Comparison of ENCODE assay signal across 27 mouse cellular contexts in the genomic region with DNA sequence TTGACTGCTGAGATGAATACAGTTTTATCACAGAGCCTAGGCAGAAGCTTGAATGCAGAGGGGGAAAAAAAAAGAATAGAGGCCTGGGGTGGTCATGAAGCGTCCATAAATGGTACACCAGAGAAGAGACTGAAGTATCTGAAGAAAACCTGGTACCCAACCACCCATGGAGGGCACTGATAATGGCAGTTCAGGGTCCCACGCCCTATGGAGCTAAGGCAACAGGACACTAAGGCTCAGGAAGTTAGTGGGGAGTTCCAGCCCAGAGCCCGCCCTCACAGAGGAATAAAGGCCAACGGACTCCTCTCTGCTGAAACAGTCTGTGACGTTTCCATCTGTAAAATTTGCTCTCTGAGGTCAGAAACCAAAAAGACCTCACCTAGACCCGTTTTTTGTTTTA. TPM values are rescaled to one million over a fixed set of nuclear protein-coding genes. Genes with fewer than 3 reads are reported as not detected.
DNase-seq lines count a peak whose midpoint lies in the region; ATAC-seq and TF ChIP-seq lines count a peak whose summit lies in the region.
"Had no signal": no experiment of that assay in that cellular context is flagged by ENCODE, and none has a peak within 500 bp of the region (broad histone marks: within the 10 kb centered on the region; RNA-seq: fewer than 3 reads in every experiment).

No protein-coding gene starts in this region.

- intact Hi-C loops in left cerebral cortex, postnatal 25 days (cut with DNase I), result no loop called here

- no peak overlapping the region for H3K27ac ChIP-seq in midbrain, embryonic 11.5 days (ENCODE audit: low read depth, low read length)
- no peak overlapping the region for H3K27ac ChIP-seq in midbrain, postnatal 0 days (ENCODE audit: low read depth, low read length)
- peak overlapping the region; percentile 37; the same call in 1 of the 2 replicates for H3K27ac ChIP-seq in liver, embryonic 12.5 days
- H3K27ac ChIP-seq in liver, embryonic 16.5 days (ENCODE audit: low read length), result peak overlapping the region; percentile 35
- no peak overlapping the region for H3K27ac ChIP-seq in hindbrain, embryonic 13.5 days
- H3K27ac ChIP-seq: embryonic facial prominence, embryonic 10.5 days; forebrain, embryonic 12.5 days; heart, embryonic 10.5 days; hindbrain, embryonic 12.5 days; hindbrain, postnatal 0 days had no signal

- DNase-seq in midbrain, embryonic 11.5 days (ENCODE audit: low spot score, missing footprints), result peak; percentile 70
- DNase-seq in midbrain, postnatal 0 days (ENCODE audit: low spot score), result no peak
- no peak for DNase-seq in left cerebral cortex, postnatal 25 days (ENCODE audit: low spot score in 2 of 2)
- DNase-seq in adrenal gland, adult 18-20 months (ENCODE audit: low spot score in 2 of 2), result no peak
- DNase-seq: adrenal gland, postnatal 14 days; B cell, adult 2 months; cerebellum, adult 18-20 months; cerebellum, adult 9-11 months; gastrocnemius, postnatal 10 days; heart, adult 18-20 months; heart, postnatal 10 days; heart, postnatal 4 days had no signal

- no peak for TF ChIP-seq CTCF in midbrain, postnatal 0 days (IDR thresholded peaks at IDR 0.05)

- H3K27me3 ChIP-seq in midbrain, embryonic 11.5 days (ENCODE audit: control insufficient read depth, insufficient read depth, low read length), result no peaks in the 10 kb centered on the region
- no peaks in the 10 kb centered on the region for H3K27me3 ChIP-seq in midbrain, postnatal 0 days (ENCODE audit: insufficient read depth, low read length)
- H3K27me3 ChIP-seq in liver, embryonic 12.5 days (replicated peaks), result peaks cover 12% of the 10 kb centered on the region; the same call in 1 of the 2 replicates
- no peaks in the 10 kb centered on the region; the same call in 1 of the 2 replicates for H3K27me3 ChIP-seq in liver, embryonic 16.5 days (ENCODE audit: control insufficient read depth, insufficient read depth, low read depth, low read length)
- H3K27me3 ChIP-seq in hindbrain, embryonic 13.5 days, result 0 out of 2 replicates have a peak, but pooled peaks cover 2% of the 10 kb centered on the region
- H3K27me3 ChIP-seq: forebrain, embryonic 12.5 days; hindbrain, embryonic 12.5 days had no signal

- H3K4me3 ChIP-seq in midbrain, embryonic 11.5 days (ENCODE audit: low read depth, low read length), result no peak overlapping the region
- no peak overlapping the region for H3K4me3 ChIP-seq in midbrain, postnatal 0 days (ENCODE audit: low read depth, low read length)
- H3K4me3 ChIP-seq in liver, embryonic 12.5 days, result no peak overlapping the region
- H3K4me3 ChIP-seq in liver, embryonic 16.5 days (ENCODE audit: low read depth, low read length), result no peak overlapping the region
- H3K4me3 ChIP-seq in hindbrain, embryonic 13.5 days, result no peak overlapping the region
- H3K4me3 ChIP-seq: embryonic facial prominence, embryonic 10.5 days; forebrain, embryonic 12.5 days; heart, embryonic 10.5 days; hindbrain, embryonic 12.5 days had no signal

- no peak for ATAC-seq in midbrain, embryonic 11.5 days (ENCODE audit: low FRiP score)
- ATAC-seq in midbrain, postnatal 0 days (ENCODE audit: low FRiP score), result no peak
- ATAC-seq in liver, embryonic 12.5 days, result peak; percentile 74
- ATAC-seq in liver, embryonic 16.5 days (ENCODE audit: low read depth), result peak; percentile 78
- no peak for ATAC-seq in hindbrain, embryonic 13.5 days (ENCODE audit: low FRiP score)
- ATAC-seq: CD4-positive, CD25-positive, alpha-beta regulatory T cell, adult 4 months; forebrain, embryonic 16.5 days; hindbrain, postnatal 0 days had no signal

- peaks cover 24% of the 10 kb centered on the region for H3K4me1 ChIP-seq in midbrain, embryonic 11.5 days (ENCODE audit: control insufficient read depth, insufficient read depth, low read length)
- H3K4me1 ChIP-seq in midbrain, postnatal 0 days (ENCODE audit: insufficient read depth, low read length), result peaks cover 9% of the 10 kb centered on the region; the same call in 1 of the 2 replicates
- peaks cover 53% of the 10 kb centered on the region for H3K4me1 ChIP-seq in liver, embryonic 12.5 days
- H3K4me1 ChIP-seq in liver, embryonic 16.5 days (ENCODE audit: control insufficient read depth, low read depth, low read length), result peaks cover 38% of the 10 kb centered on the region
- peaks cover 21% of the 10 kb centered on the region for H3K4me1 ChIP-seq in hindbrain, embryonic 13.5 days (replicated peaks)

- H3K36me3 ChIP-seq in midbrain, embryonic 11.5 days (ENCODE audit: control insufficient read depth, insufficient read depth, low read length), result no peaks in the 10 kb centered on the region
- H3K36me3 ChIP-seq in midbrain, postnatal 0 days (ENCODE audit: insufficient read depth, low read length), result no peaks in the 10 kb centered on the region
- H3K36me3 ChIP-seq in liver, embryonic 12.5 days, result no peaks in the 10 kb centered on the region
- H3K36me3 ChIP-seq in liver, embryonic 16.5 days (ENCODE audit: control insufficient read depth, insufficient read depth), result no peaks in the 10 kb centered on the region
- H3K36me3 ChIP-seq in hindbrain, embryonic 13.5 days, result no peaks in the 10 kb centered on the region
- H3K36me3 ChIP-seq: embryonic facial prominence, embryonic 10.5 days; forebrain, embryonic 12.5 days; G1E; heart, embryonic 10.5 days; hindbrain, embryonic 12.5 days had no signal

- no peak overlapping the region for H3K9ac ChIP-seq in midbrain, embryonic 11.5 days (ENCODE audit: low read length)
- no peak overlapping the region for H3K9ac ChIP-seq in midbrain, postnatal 0 days (replicated peaks; ENCODE audit: low read length, poor library complexity, severe bottlenecking)
- no peak overlapping the region for H3K9ac ChIP-seq in liver, embryonic 12.5 days
- 0 out of 2 replicates have a peak overlapping the region, but pooled peaks have one; percentile 5 for H3K9ac ChIP-seq in liver, embryonic 16.5 days (ENCODE audit: low read depth, low read length)
- H3K9ac ChIP-seq in hindbrain, embryonic 13.5 days, result no peak overlapping the region
- H3K9ac ChIP-seq: forebrain, embryonic 12.5 days; hindbrain, embryonic 12.5 days had no signal

- H3K4me2 ChIP-seq in midbrain, embryonic 11.5 days, result no peak overlapping the region
- no peak overlapping the region for H3K4me2 ChIP-seq in midbrain, postnatal 0 days (ENCODE audit: low read depth, low read length, poor library complexity, severe bottlenecking)
- peak overlapping the region; percentile 17 for H3K4me2 ChIP-seq in liver, embryonic 12.5 days
- H3K4me2 ChIP-seq in liver, embryonic 16.5 days (ENCODE audit: low read depth, low read length), result no peak overlapping the region; the same call in 1 of the 2 replicates
- no peak overlapping the region for H3K4me2 ChIP-seq in hindbrain, embryonic 13.5 days
- H3K4me2 ChIP-seq: forebrain, embryonic 12.5 days; hindbrain, embryonic 12.5 days had no signal

- no peaks in the 10 kb centered on the region for H3K9me3 ChIP-seq in midbrain, embryonic 11.5 days (ENCODE audit: control insufficient read depth, low read length)
- no peaks in the 10 kb centered on the region for H3K9me3 ChIP-seq in midbrain, postnatal 0 days (ENCODE audit: low read length)
- H3K9me3 ChIP-seq in liver, embryonic 12.5 days (replicated peaks), result no peaks in the 10 kb centered on the region
- no peaks in the 10 kb centered on the region for H3K9me3 ChIP-seq in liver, embryonic 16.5 days (replicated peaks; ENCODE audit: control insufficient read depth, low read length)
- no peaks in the 10 kb centered on the region for H3K9me3 ChIP-seq in hindbrain, embryonic 13.5 days
- H3K9me3 ChIP-seq: embryonic facial prominence, embryonic 10.5 days; forebrain, embryonic 12.5 days; G1E; heart, embryonic 10.5 days; hindbrain, embryonic 12.5 days had no signal

- 87% methylated on average over 6 of the region's 6 CpGs for WGBS in midbrain, embryonic 11.5 days
- WGBS in midbrain, postnatal 0 days, result 84% methylated on average over 6 of the region's 6 CpGs
- 37% methylated on average over 6 of the region's 6 CpGs for WGBS in liver, embryonic 12.5 days (ENCODE audit: insufficient replicate concordance)
- 32% methylated on average over 6 of the region's 6 CpGs for whole genome bisulfite sequencing in liver, embryonic 16.5 days (ENCODE audit: insufficient replicate concordance)
- 84% methylated on average over 6 of the region's 6 CpGs for WGBS in hindbrain, embryonic 13.5 days

RNA-seq across cellular contexts. Expression of a gene that starts 11.6 kb away (rescaled TPM):
- polyA plus RNA-seq in midbrain, embryonic 11.5 days (2014; fragmentation: Nextera tagmentation; extraction: Ambion mirVana), result 44.0 and 44.8 TPM in 2 replicates
- total RNA-seq in midbrain, postnatal 0 days (2014; rRNA removed), result 2.8 and 3.6 TPM in 2 replicates
- 8.3 and 9.2 TPM in 2 replicates for polyA plus RNA-seq in midbrain, postnatal 0 days (2015; fragmentation: Nextera tagmentation; extraction: Ambion mirVana)
- 11.8 and 12.4 TPM in 2 replicates for polyA plus RNA-seq in liver, embryonic 12.5 days (2016; fragmentation: Nextera tagmentation; extraction: Ambion mirVana)
- 10.1 and 13.2 TPM in 2 replicates for polyA plus RNA-seq in liver, embryonic 16.5 days (2015; fragmentation: Nextera tagmentation; extraction: Ambion mirVana)
- 1 to 10 TPM; 6.0 to 7.2 TPM for total RNA-seq in left cerebral cortex, postnatal 25 days (2021)
- polyA plus RNA-seq in hindbrain, embryonic 13.5 days (2015; fragmentation: Nextera tagmentation; extraction: Ambion mirVana), result 15.5 and 18.9 TPM in 2 replicates
- 10 to 100 TPM; 29.3 to 31.3 TPM for total RNA-seq in adrenal gland, adult 18-20 months (2021)

RNA-seq across cellular contexts. Expression of a gene that starts 16.3 kb away (rescaled TPM):
- not detected in 2 replicates for polyA plus RNA-seq in midbrain, embryonic 11.5 days (2014; fragmentation: Nextera tagmentation; extraction: Ambion mirVana)
- not detected in 2 replicates for total RNA-seq in midbrain, postnatal 0 days (2014; rRNA removed)
- not detected in 2 replicates for polyA plus RNA-seq in midbrain, postnatal 0 days (2015; fragmentation: Nextera tagmentation; extraction: Ambion mirVana)
- not detected in 2 replicates for polyA plus RNA-seq in liver, embryonic 12.5 days (2016; fragmentation: Nextera tagmentation; extraction: Ambion mirVana)
- 0.15 TPM in 1 of 2 replicates, not detected in the other for polyA plus RNA-seq in liver, embryonic 16.5 days (2015; fragmentation: Nextera tagmentation; extraction: Ambion mirVana)
- total RNA-seq in left cerebral cortex, postnatal 25 days (2021), result not detected
- not detected in 2 replicates for polyA plus RNA-seq in hindbrain, embryonic 13.5 days (2015; fragmentation: Nextera tagmentation; extraction: Ambion mirVana)
- not detected for total RNA-seq in adrenal gland, adult 18-20 months (2021)
- total RNA-seq: adrenal gland, postnatal 14 days; G1E; gastrocnemius, postnatal 10 days; gastrocnemius, postnatal 4 days; heart, adult 18-20 months; heart, postnatal 10 days; heart, postnatal 4 days; hindbrain, postnatal 0 days had no signal
- polyA plus RNA-seq: CD4-positive, CD25-positive, alpha-beta regulatory T cell, adult 4 months; embryonic facial prominence, embryonic 10.5 days; embryonic facial prominence, embryonic 14.5 days; forebrain, embryonic 12.5 days; forebrain, embryonic 16.5 days; frontal cortex, adult 2 months; G1E; heart, embryonic 10.5 days; heart, embryonic 14.5 days; hindbrain, embryonic 12.5 days; hindbrain, postnatal 0 days had no signal

RNA-seq across cellular contexts. Expression of a gene that starts 33.3 kb away (rescaled TPM):
- polyA plus RNA-seq in midbrain, embryonic 11.5 days (2014; fragmentation: Nextera tagmentation; extraction: Ambion mirVana), result 2.6 and 2.7 TPM in 2 replicates
- total RNA-seq in midbrain, postnatal 0 days (2014; rRNA removed), result 1.5 and 3.0 TPM in 2 replicates
- polyA plus RNA-seq in midbrain, postnatal 0 days (2015; fragmentation: Nextera tagmentation; extraction: Ambion mirVana), result 3.5 and 3.6 TPM in 2 replicates
- polyA plus RNA-seq in liver, embryonic 12.5 days (2016; fragmentation: Nextera tagmentation; extraction: Ambion mirVana), result 5.0 and 5.3 TPM in 2 replicates
- 7.4 and 8.0 TPM in 2 replicates for polyA plus RNA-seq in liver, embryonic 16.5 days (2015; fragmentation: Nextera tagmentation; extraction: Ambion mirVana)
- 1 to 10 TPM; 1.1 to 1.6 TPM for total RNA-seq in left cerebral cortex, postnatal 25 days (2021)
- 3.4 and 4.1 TPM in 2 replicates for polyA plus RNA-seq in hindbrain, embryonic 13.5 days (2015; fragmentation: Nextera tagmentation; extraction: Ambion mirVana)
- total RNA-seq in adrenal gland, adult 18-20 months (2021), result 10 to 100 TPM; 13.9 to 26.8 TPM

RNA-seq across cellular contexts. Expression of a gene that starts 50.0 kb away (rescaled TPM):
- polyA plus RNA-seq in midbrain, embryonic 11.5 days (2014; fragmentation: Nextera tagmentation; extraction: Ambion mirVana), result 3.9 and 4.4 TPM in 2 replicates
- 4.5 and 6.9 TPM in 2 replicates for total RNA-seq in midbrain, postnatal 0 days (2014; rRNA removed)
- polyA plus RNA-seq in midbrain, postnatal 0 days (2015; fragmentation: Nextera tagmentation; extraction: Ambion mirVana), result 5.7 and 7.1 TPM in 2 replicates
- polyA plus RNA-seq in liver, embryonic 12.5 days (2016; fragmentation: Nextera tagmentation; extraction: Ambion mirVana), result 1.0 and 1.3 TPM in 2 replicates
- polyA plus RNA-seq in liver, embryonic 16.5 days (2015; fragmentation: Nextera tagmentation; extraction: Ambion mirVana), result 0.99 and 1.3 TPM in 2 replicates
- 10 to 100 TPM; 23.9 to 32.1 TPM for total RNA-seq in left cerebral cortex, postnatal 25 days (2021)
- 8.0 and 10.7 TPM in 2 replicates for polyA plus RNA-seq in hindbrain, embryonic 13.5 days (2015; fragmentation: Nextera tagmentation; extraction: Ambion mirVana)
- 10 to 100 TPM; 11.6 to 14.3 TPM for total RNA-seq in adrenal gland, adult 18-20 months (2021)
- polyA plus RNA-seq: CD4-positive, CD25-positive, alpha-beta regulatory T cell, adult 4 months had no signal

Comparison
In these comparisons a context has a peak if more than half of its experiments do, and no peak if none do; other contexts are left out.
1. ATAC-seq: peak in liver, embryonic 12.5 days (single experiment) and liver, embryonic 16.5 days (single experiment); none in midbrain, embryonic 11.5 days (single experiment), midbrain, postnatal 0 days (single experiment) and hindbrain, embryonic 13.5 days (single experiment).
2. H3K27ac ChIP-seq: peak in liver, embryonic 12.5 days (single experiment) and liver, embryonic 16.5 days (single experiment); none in midbrain, embryonic 11.5 days (single experiment), midbrain, postnatal 0 days (single experiment) and hindbrain, embryonic 13.5 days (single experiment).